Mouse (Mus musculus): ENCODE results near the gene Fdx1l. TPM values are rescaled to one million over a fixed set of nuclear protein-coding genes. Genes with fewer than 3 reads are reported as not detected.

The Fdx1l gene
- polyA plus RNA-seq (2021) = 61.0 TPM

GRCm38 (mm10) chr9:21073044-21073840 is at the start of gene Fdx1l, which contains the start of gene Gm49373:
Gene Fdx1l, minus strand, starts transcription at chr9:21073614.
Gene Gm49373, minus strand, starts transcription at chr9:21073096.
- in situ Hi-C loops (cut with MboI; ENCODE audit: low pct_unique_long_range_greater_than_20kb) = loop anchor here (5.0 kb wide), 1 partner anchor 41 kb away; the partner anchor contains the start of gene Icam5
- DNase-seq (ENCODE audit: low read depth, low spot score) = no peak

GRCm38 (mm10) chr9:21121483-21121882 is 48.1 kb upstream of the Fdx1l start:
- TF ChIP-seq CTCF (IDR thresholded peaks at IDR 0.05) = no peak
- CTCF ChIA-PET = interaction anchor here (1.3 kb wide), 1 partner anchor 15 kb away, joined by 3 read pairs; no protein-coding TSS in a partner anchor
- no peaks in the 10 kb centered on the region for H3K27me3 ChIP-seq
- in situ Hi-C loops (cut with MboI; ENCODE audit: low pct_unique_long_range_greater_than_20kb) = no loop called here
- DNase-seq (ENCODE audit: low read depth, low spot score) (no peak), ATAC-seq (no peak)
- POLR2A ChIA-PET = no interaction called here

More at GRCm38 (mm10) chr9:21073044-21073840, at the start of gene Fdx1l, which contains the start of gene Gm49373:
- peak; percentile 72 for ATAC-seq
- POLR2A ChIA-PET = interaction anchor here (0.6 to 1.4 kb wide), 2 partner anchors 10 to 40 kb away, joined by 4 to 7 read pairs; no protein-coding TSS in a partner anchor
- CTCF ChIA-PET = interaction anchor here (1.5 to 2.0 kb wide), 3 partner anchors 19 to 64 kb away, joined by 4 to 7 read pairs (median 6); no protein-coding TSS in a partner anchor
- no peak for TF ChIP-seq CTCF (IDR thresholded peaks at IDR 0.05)
- no peaks in the 10 kb centered on the region for H3K27me3 ChIP-seq

- POLR2A ChIA-PET = interaction anchor here (0.6 to 1.0 kb wide), 2 partner anchors 16 to 18 kb away, joined by 3 to 5 read pairs; no protein-coding TSS in a partner anchor
- in situ Hi-C loops (cut with MboI; ENCODE audit: low pct_unique_long_range_greater_than_20kb) = no loop called here
Observed at GRCm38 (mm10) chr9:21117073-21117472, 43.7 kb upstream of the Fdx1l start.

GRCm38 (mm10) chr9:21115105-21115504 is 41.7 kb upstream of the Fdx1l start:
- H3K27me3 ChIP-seq = no peaks in the 10 kb centered on the region
- in situ Hi-C loops (cut with MboI; ENCODE audit: low pct_unique_long_range_greater_than_20kb) = no loop called here
- DNase-seq (ENCODE audit: low read depth, low spot score) (no peak), ATAC-seq (no peak)
- ChIA-PET POLR2A (no interaction called here), CTCF (interaction anchor here (1.0 kb wide), 1 partner anchor 49 kb away, joined by 3 read pairs; no protein-coding TSS in a partner anchor)
- TF ChIP-seq CTCF (IDR thresholded peaks at IDR 0.05) = no peak

More at GRCm38 (mm10) chr9:21117073-21117472, 43.7 kb upstream of the Fdx1l start:
- no peaks in the 10 kb centered on the region for H3K27me3 ChIP-seq
- TF ChIP-seq CTCF (IDR thresholded peaks at IDR 0.05) = no peak
- ATAC-seq (no peak), DNase-seq (ENCODE audit: low read depth, low spot score) (no peak)
- CTCF ChIA-PET = no interaction called here

- no peaks in the 10 kb centered on the region for H3K27me3 ChIP-seq
- ATAC-seq (no peak), DNase-seq (ENCODE audit: low read depth, low spot score) (no peak)
- in situ Hi-C loops (cut with MboI; ENCODE audit: low pct_unique_long_range_greater_than_20kb) = no loop called here
- CTCF ChIA-PET = interaction anchor here (1.1 kb wide), 1 partner anchor 11 kb away, joined by 4 read pairs; no protein-coding TSS in a partner anchor
- no peak for TF ChIP-seq CTCF (IDR thresholded peaks at IDR 0.05)
- POLR2A ChIA-PET = no interaction called here
Observed at GRCm38 (mm10) chr9:21114190-21114589, 40.8 kb upstream of the Fdx1l start.

GRCm38 (mm10) chr9:21113751-21114150 is 40.3 kb upstream of the Fdx1l start:
- ChIA-PET POLR2A (no interaction called here), CTCF (interaction anchor here (1.1 kb wide), 1 partner anchor 11 kb away, joined by 4 read pairs; no protein-coding TSS in a partner anchor)
- DNase-seq (ENCODE audit: low read depth, low spot score) (no peak), ATAC-seq (no peak)
- no peaks in the 10 kb centered on the region for H3K27me3 ChIP-seq
- in situ Hi-C loops (cut with MboI; ENCODE audit: low pct_unique_long_range_greater_than_20kb) = no loop called here
- TF ChIP-seq CTCF (IDR thresholded peaks at IDR 0.05) = no peak

GRCm38 (mm10) chr9:21107607-21108237 is 34.3 kb upstream of the Fdx1l start:
- in situ Hi-C loops (cut with MboI; ENCODE audit: low pct_unique_long_range_greater_than_20kb) = no loop called here
- no peak for DNase-seq (ENCODE audit: low read depth, low spot score)
- ATAC-seq = no peak
- H3K27me3 ChIP-seq = no peaks in the 10 kb centered on the region
- ChIA-PET CTCF (interaction anchor here (1.2 kb wide), 1 partner anchor 10 kb away, joined by 3 read pairs; no protein-coding TSS in a partner anchor), POLR2A (interaction anchor here (0.6 kb wide), 1 partner anchor 22 kb away, joined by 3 read pairs; no protein-coding TSS in a partner anchor)
- no peak for TF ChIP-seq CTCF (IDR thresholded peaks at IDR 0.05)

GRCm38 (mm10) chr9:21105760-21106564 is 32.5 kb upstream of the Fdx1l start:
- ChIA-PET POLR2A (no interaction called here), CTCF (interaction anchor here (1.8 kb wide), 1 partner anchor 31 kb away, joined by 4 read pairs; no protein-coding TSS in a partner anchor)
- in situ Hi-C loops (cut with MboI; ENCODE audit: low pct_unique_long_range_greater_than_20kb) = no loop called here
- no peaks in the 10 kb centered on the region for H3K27me3 ChIP-seq
- no peak for ATAC-seq
- DNase-seq (ENCODE audit: low read depth, low spot score) = no peak
- no peak for TF ChIP-seq CTCF (IDR thresholded peaks at IDR 0.05)

- no peak for TF ChIP-seq CTCF (IDR thresholded peaks at IDR 0.05)
- no peaks in the 10 kb centered on the region for H3K27me3 ChIP-seq
- CTCF ChIA-PET = interaction anchor here (1.8 kb wide), 1 partner anchor 32 kb away, joined by 4 read pairs; no protein-coding TSS in a partner anchor
- ATAC-seq (no peak), DNase-seq (ENCODE audit: low read depth, low spot score) (no peak)
- in situ Hi-C loops (cut with MboI; ENCODE audit: low pct_unique_long_range_greater_than_20kb) = no loop called here
- POLR2A ChIA-PET = no interaction called here
Observed at GRCm38 (mm10) chr9:21104814-21105213, 31.4 kb upstream of the Fdx1l start.

GRCm38 (mm10) chr9:21102076-21102475 is 28.7 kb upstream of the Fdx1l start:
- TF ChIP-seq CTCF (IDR thresholded peaks at IDR 0.05) = no peak
- in situ Hi-C loops (cut with MboI; ENCODE audit: low pct_unique_long_range_greater_than_20kb) = no loop called here
- ChIA-PET POLR2A (no interaction called here), CTCF (no interaction called here)
- DNase-seq (ENCODE audit: low read depth, low spot score) (no peak), ATAC-seq (no peak)
- no peaks in the 10 kb centered on the region for H3K27me3 ChIP-seq

Data from Patski (cell line).